Mouse (Mus musculus): Measurements from ENCODE around the gene Gmpr.

DNA sequence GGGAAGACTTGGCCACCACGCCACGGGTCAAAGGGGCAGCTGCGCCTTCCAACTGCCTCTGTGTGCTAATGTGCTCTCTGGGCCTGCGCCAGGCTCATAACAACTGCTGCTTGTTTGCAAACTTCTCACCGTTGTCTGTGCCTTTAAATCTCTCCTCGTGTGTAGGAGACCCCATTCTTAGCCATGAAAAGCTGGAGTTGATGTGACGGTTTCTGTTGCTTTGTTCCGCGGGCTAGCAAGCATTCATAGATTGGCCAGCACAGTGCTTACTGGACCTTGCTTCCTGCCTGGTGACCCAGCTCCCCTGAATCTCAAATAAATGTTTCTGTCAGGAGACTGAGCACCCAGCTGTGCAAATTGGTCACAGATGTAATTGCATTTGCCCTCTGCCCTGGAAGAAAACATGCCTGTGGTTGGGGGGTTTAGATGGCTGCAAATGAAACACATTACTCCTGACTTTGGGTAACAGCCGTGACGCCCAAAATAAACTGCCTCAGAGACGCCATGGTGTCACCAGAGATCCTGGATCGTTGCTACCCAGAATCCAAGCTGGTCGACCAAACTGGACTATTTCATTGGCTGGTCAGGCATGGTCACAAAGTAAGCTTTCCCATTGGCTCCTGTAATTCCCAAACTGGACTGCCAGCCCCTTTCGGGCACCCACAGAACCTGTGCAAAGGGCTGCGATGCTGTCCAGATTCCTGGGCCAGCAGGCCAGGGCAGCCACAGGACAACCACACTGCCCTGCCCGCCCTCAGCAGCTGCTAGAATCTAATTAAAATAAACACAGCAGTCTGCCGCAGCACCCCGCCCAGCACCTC lies 37.6 kb upstream of the Gmpr start:
- TF ChIP-seq POLR2A (IDR thresholded peaks at IDR 0.05; ENCODE audit: borderline replicate concordance, low read depth, low read length) (no peak), CTCF (IDR thresholded peaks at IDR 0.05; ENCODE audit: low read depth, low read length) (no peak)
